ENCODE assay signal across 13 mouse cellular contexts in the genomic region with DNA sequence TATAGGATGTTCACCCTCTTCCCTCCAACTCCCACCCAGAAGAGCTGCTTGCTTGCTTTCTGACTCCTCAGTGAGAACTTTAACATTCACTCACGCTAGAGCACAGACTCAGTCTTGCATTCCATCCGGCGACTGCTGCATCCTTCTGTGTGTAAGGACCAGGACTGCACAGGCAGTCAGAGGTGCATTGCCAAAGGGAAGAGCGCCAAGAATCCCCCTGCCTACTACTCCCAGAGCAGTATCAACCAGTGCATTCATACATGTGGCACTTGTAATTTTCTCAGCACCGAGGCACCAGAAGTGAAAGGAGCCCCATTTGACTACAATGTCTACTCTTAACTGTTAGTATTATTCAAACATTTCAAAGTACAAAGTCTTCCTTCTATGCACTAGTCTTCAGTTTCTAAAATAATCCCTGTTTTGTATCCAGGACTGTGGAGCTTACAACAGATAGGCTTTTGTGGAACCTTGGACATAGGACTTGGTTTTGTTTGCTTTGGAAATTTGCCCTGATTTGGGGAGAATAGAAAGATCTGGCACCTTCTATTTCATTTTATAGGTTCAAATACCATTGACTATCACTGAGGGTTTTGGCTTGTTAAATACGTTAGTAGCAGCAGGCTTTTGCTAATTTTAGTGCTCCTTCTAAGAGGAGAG.
DNase-seq lines count a peak whose midpoint lies in the region; ATAC-seq and TF ChIP-seq lines count a peak whose summit lies in the region.
"Had no signal": no experiment of that assay in that cellular context is flagged by ENCODE, and none has a peak within 500 bp of the region (broad histone marks: within the 10 kb centered on the region; RNA-seq: fewer than 3 reads in every experiment).

No protein-coding gene starts in this region.

- H3K27me3 ChIP-seq in heart, adult 2 months (ENCODE audit: control insufficient read depth, insufficient read depth, low read length), result no peaks in the 10 kb centered on the region
- no peaks in the 10 kb centered on the region for H3K27me3 ChIP-seq in lung, embryonic 14.5 days (ENCODE audit: insufficient read depth, low read length)
- H3K27me3 ChIP-seq in liver, embryonic 11.5 days (replicated peaks; ENCODE audit: control insufficient read depth, insufficient read depth, low read length), result no peaks in the 10 kb centered on the region
- no peaks in the 10 kb centered on the region for H3K27me3 ChIP-seq in kidney, embryonic 14.5 days (ENCODE audit: control insufficient read depth, insufficient read depth, low read length)
- H3K27me3 ChIP-seq: embryonic facial prominence, embryonic 15.5 days had no signal

- H3K4me2 ChIP-seq in lung, embryonic 14.5 days, result no peak overlapping the region
- H3K4me2 ChIP-seq in liver, embryonic 11.5 days, result no peak overlapping the region
- H3K4me2 ChIP-seq in kidney, embryonic 14.5 days (replicated peaks; ENCODE audit: low read depth, low read length), result no peak overlapping the region
- H3K4me2 ChIP-seq: embryonic facial prominence, embryonic 15.5 days had no signal

- peaks cover 22% of the 10 kb centered on the region for H3K36me3 ChIP-seq in heart, adult 2 months (ENCODE audit: control insufficient read depth, insufficient read depth, low read length)
- H3K36me3 ChIP-seq in lung, embryonic 14.5 days (ENCODE audit: insufficient read depth), result peaks cover 7% of the 10 kb centered on the region; the same call in 1 of the 2 replicates
- peaks cover 5% of the 10 kb centered on the region; the same call in 1 of the 2 replicates for H3K36me3 ChIP-seq in liver, embryonic 11.5 days (ENCODE audit: control insufficient read depth, insufficient read depth, low read length)
- peaks cover 4% of the 10 kb centered on the region; the same call in 1 of the 2 replicates for H3K36me3 ChIP-seq in kidney, embryonic 14.5 days (ENCODE audit: control insufficient read depth, insufficient read depth, low read length)

- TF ChIP-seq POLR2A in heart, adult 2 months (IDR thresholded peaks at IDR 0.05; ENCODE audit: insufficient read depth, low read depth, low read length), result no peak
- no peak for TF ChIP-seq POLR2A in bone marrow, adult 2 months (IDR thresholded peaks at IDR 0.05; ENCODE audit: borderline replicate concordance, control insufficient read depth, low read depth, low read length)

- ATAC-seq in lung, embryonic 14.5 days (ENCODE audit: insufficient read depth), result peak; percentile 44; the same call in 1 of the 2 replicates
- ATAC-seq in liver, embryonic 11.5 days (replicated peaks; ENCODE audit: low FRiP score), result no peak
- ATAC-seq in kidney, embryonic 14.5 days (ENCODE audit: low FRiP score, low TSS enrichment), result no peak
- ATAC-seq: CD4-positive, CD25-positive, alpha-beta regulatory T cell, adult 4 months had no signal

- H3K27ac ChIP-seq in heart, adult 2 months, result peak overlapping the region; percentile 40
- H3K27ac ChIP-seq in lung, embryonic 14.5 days (ENCODE audit: low read depth), result peak overlapping the region; percentile 73
- H3K27ac ChIP-seq in bone marrow, adult 2 months (ENCODE audit: control insufficient read depth, insufficient read depth, low read depth, low read length, poor library complexity), result peak overlapping the region; percentile 34; the same call in 1 of the 2 replicates
- peak overlapping the region; percentile 19; the same call in 1 of the 2 replicates for H3K27ac ChIP-seq in liver, embryonic 11.5 days (ENCODE audit: low read depth, low read length)
- no peak overlapping the region for H3K27ac ChIP-seq in kidney, embryonic 14.5 days (ENCODE audit: low read depth, low read length)
- H3K27ac ChIP-seq: embryonic facial prominence, embryonic 15.5 days had no signal

- intact Hi-C loops in heart, adult 2 months (cut with DNase I), result no loop called here

- H3K4me3 ChIP-seq in heart, adult 2 months, result no peak overlapping the region
- no peak overlapping the region for H3K4me3 ChIP-seq in lung, embryonic 14.5 days (ENCODE audit: low read depth, low read length)
- no peak overlapping the region for H3K4me3 ChIP-seq in bone marrow, adult 2 months (replicated peaks; ENCODE audit: control insufficient read depth, low read depth, low read length)
- no peak overlapping the region for H3K4me3 ChIP-seq in liver, embryonic 11.5 days (ENCODE audit: low read depth, low read length)
- no peak overlapping the region for H3K4me3 ChIP-seq in kidney, embryonic 14.5 days (ENCODE audit: low read length)
- H3K4me3 ChIP-seq: embryonic facial prominence, embryonic 15.5 days had no signal

- TF ChIP-seq CTCF in heart, adult 2 months (IDR thresholded peaks at IDR 0.05), result no peak
- no peak for TF ChIP-seq CTCF in lung, embryonic 14.5 days (IDR thresholded peaks at IDR 0.05; ENCODE audit: low read depth)
- TF ChIP-seq CTCF in bone marrow, adult 2 months (IDR thresholded peaks at IDR 0.05; ENCODE audit: control insufficient read depth, insufficient read depth, low read length), result no peak

- H3K9ac ChIP-seq in heart, adult 2 months (ENCODE audit: low read depth, low read length), result no peak overlapping the region
- H3K9ac ChIP-seq in lung, embryonic 14.5 days, result no peak overlapping the region
- H3K9ac ChIP-seq in liver, embryonic 11.5 days (ENCODE audit: low read depth, low read length), result no peak overlapping the region
- no peak overlapping the region for H3K9ac ChIP-seq in kidney, embryonic 14.5 days (ENCODE audit: low read depth, low read length)
- H3K9ac ChIP-seq: embryonic facial prominence, embryonic 15.5 days had no signal

- no peak for DNase-seq in heart, adult 2 months
- DNase-seq in heart, adult 8-10 months (ENCODE audit: low spot score), result no peak
- DNase-seq in lung, embryonic 14.5 days, result peak; percentile 58
- DNase-seq in lung, postnatal 10 days, result no peak
- DNase-seq in liver, embryonic 11.5 days (ENCODE audit: low spot score), result no peak
- no peak for DNase-seq in urinary bladder, postnatal 10 days (ENCODE audit: low spot score)
- DNase-seq: kidney, postnatal 4 days; right cerebral cortex, postnatal 14 days; thymus, postnatal 14 days had no signal

- no peaks in the 10 kb centered on the region for H3K9me3 ChIP-seq in lung, embryonic 14.5 days (ENCODE audit: low read depth, low read length)
- H3K9me3 ChIP-seq in liver, embryonic 11.5 days (ENCODE audit: control insufficient read depth, low read length), result no peaks in the 10 kb centered on the region
- H3K9me3 ChIP-seq in kidney, embryonic 14.5 days (ENCODE audit: control insufficient read depth, low read length), result no peaks in the 10 kb centered on the region
- H3K9me3 ChIP-seq: embryonic facial prominence, embryonic 15.5 days had no signal

- 22% methylated on average over 6 of the region's 6 CpGs for WGBS in heart, adult 2 months
- 57% methylated on average over 6 of the region's 6 CpGs for WGBS in lung, embryonic 14.5 days
- 90% methylated on average over 6 of the region's 6 CpGs for WGBS in bone marrow, adult 2 months
- WGBS in liver, embryonic 11.5 days, result 86% methylated on average over 6 of the region's 6 CpGs
- WGBS in kidney, embryonic 14.5 days, result 73% methylated on average over 6 of the region's 6 CpGs

- TF ChIP-seq EP300 in heart, adult 2 months (IDR thresholded peaks at IDR 0.05; ENCODE audit: insufficient read depth, low read depth, low read length), result no peak

- H3K79me2 ChIP-seq in heart, adult 2 months (replicated peaks; ENCODE audit: control insufficient read depth, insufficient read depth, low read length), result no peaks in the 10 kb centered on the region; the same call in 1 of the 2 replicates

- peaks cover 26% of the 10 kb centered on the region for H3K4me1 ChIP-seq in heart, adult 2 months (ENCODE audit: control insufficient read depth, insufficient read depth, low read length)
- peaks cover 7% of the 10 kb centered on the region; the same call in 1 of the 2 replicates for H3K4me1 ChIP-seq in lung, embryonic 14.5 days (ENCODE audit: insufficient read depth)
- H3K4me1 ChIP-seq in bone marrow, adult 2 months (ENCODE audit: control insufficient read depth, insufficient read depth, low read length), result peaks cover 9% of the 10 kb centered on the region
- peaks cover 36% of the 10 kb centered on the region for H3K4me1 ChIP-seq in liver, embryonic 11.5 days (replicated peaks; ENCODE audit: control insufficient read depth, insufficient read depth, low read length)
- peaks cover 5% of the 10 kb centered on the region; the same call in 1 of the 2 replicates for H3K4me1 ChIP-seq in kidney, embryonic 14.5 days (ENCODE audit: control insufficient read depth, insufficient read depth, low read length)
